Mouse (Mus musculus): ENCODE measurements around the gene Btf3l4. TPM values are rescaled to one million over a fixed set of nuclear protein-coding genes. Genes with fewer than 3 reads are reported as not detected.
A peak's percentile ranks its signal among the peaks of the same experiment; 100 is the strongest.

The Btf3l4 gene
- total RNA-seq, 2 experiments from 2014 or later = 94.1 to 117 TPM

DNA sequence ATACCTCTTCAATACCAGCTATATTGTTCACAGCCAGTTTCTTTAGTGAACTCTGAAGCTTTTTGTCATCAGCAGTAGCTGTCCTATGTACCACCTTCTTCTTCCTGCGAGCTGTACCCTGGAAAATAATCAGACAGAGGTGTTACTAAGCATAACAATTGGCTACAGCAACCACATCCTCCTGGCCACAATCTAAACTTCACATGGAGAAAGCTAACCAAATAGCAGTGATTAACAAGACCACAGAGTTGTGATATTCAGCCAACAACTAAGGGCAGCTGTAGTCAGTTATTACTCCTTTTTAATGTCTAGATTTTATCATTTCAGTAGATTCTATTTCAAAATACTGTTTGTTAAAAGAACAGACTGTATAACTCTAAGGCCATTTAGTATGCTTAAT is 7.3 kb downstream of the Btf3l4 start:
- DNase-seq (ENCODE audit: low spot score in 2 of 2) = no peak

DNA sequence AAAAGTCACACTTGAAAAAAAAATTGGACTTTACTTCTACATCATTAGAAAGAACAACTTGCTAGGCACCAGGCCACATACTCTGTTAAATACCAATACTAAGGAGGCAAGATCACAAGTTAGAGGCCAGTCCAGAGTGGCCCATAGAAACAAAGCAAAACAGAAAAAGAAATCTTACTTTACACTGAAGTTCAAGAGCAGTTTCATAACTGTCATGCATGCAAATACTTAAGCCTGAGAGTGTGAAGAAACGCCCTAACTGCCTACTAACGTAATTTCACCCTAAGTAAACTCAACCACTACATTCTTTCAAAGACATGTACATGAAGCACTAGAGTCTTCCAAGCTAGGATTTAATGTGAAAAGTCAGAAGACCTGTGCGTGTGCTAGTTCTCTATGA is 7.7 kb downstream of the Btf3l4 start:
- no peak for DNase-seq (ENCODE audit: low spot score in 2 of 2)

DNA sequence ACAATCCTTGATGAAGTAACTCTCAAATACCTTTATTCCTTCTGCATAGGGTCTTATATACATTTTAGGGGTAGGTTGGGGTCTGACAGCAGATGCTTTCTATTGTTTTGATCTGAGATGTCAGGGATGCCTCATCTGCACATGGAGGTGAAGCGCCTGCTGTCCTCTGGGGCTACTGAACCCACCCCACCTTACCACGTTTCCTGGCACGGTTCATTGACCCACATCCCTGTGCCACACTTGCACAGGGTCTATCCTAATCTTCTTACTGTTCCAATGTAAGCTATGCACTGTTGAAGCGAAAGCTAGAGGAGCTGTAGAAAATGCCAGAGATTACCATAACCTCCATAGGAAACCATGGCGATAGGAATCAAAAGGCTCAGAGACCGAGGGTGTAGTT is 21.9 kb downstream of the Btf3l4 start:
- DNase-seq (ENCODE audit: low spot score in 2 of 2) = no peak

- DNase-seq (ENCODE audit: low spot score in 2 of 2) = no peak
Observed at GRCm38 (mm10) chr4:108811142-108811541, 22.3 kb downstream of the Btf3l4 start.

DNA sequence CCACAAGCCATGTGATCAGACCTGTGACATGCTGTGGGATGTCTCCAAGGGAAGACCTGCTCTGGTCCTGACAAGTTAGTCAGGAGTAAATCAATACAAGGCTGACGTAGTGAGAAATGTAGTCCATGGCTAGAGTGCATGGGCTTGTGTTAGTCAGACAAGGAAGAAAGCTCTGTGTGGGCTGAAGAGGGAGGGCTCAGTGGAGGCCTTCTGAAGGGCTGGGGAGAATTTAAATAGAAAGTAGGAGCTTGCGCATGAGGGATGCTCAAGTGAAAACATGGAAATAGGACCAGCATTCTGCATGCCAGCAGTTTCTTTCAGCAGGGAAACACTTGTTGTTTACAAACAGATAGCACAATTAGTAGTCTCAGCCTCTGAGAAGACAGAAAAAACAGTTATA is 29.9 kb downstream of the Btf3l4 start:
- DNase-seq (ENCODE audit: low spot score in 2 of 2) = no peak

DNA sequence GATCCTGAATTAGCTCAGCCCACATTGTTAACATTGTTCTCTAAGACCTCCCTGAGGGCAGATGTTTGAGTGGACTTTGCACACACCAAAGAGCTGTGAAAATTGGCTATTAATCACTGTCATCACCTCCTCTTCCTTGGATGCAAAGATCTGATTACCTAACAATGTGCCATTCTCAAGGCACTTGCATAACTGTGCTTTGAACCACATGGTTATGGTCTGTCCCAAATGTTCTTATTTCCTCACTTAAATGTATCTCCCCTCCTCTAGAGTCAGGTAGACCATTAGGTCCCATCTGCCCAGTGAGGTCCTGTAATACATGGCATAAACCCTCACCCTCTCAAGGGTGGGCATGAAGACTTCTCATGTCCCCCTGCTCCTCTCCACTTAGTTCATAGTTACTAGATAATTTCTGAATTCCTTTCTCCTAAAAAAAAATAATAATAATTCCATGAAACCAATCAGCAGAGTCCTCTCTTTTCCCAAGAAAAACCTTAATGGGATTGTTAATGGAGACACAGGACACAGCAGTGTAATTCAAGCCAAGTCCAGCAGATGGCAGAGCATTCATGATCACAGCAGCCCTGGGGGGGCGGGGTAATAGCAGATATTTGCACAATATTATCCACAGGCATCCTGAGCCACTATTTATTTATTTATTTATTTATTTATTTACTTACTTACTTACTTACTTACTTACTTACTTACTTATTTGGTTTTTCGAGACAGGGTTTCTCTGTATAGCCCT is 35.2 kb downstream of the Btf3l4 start:
- DNase-seq (ENCODE audit: low spot score in 2 of 2) = peak; percentile 81

- DNase-seq (ENCODE audit: low spot score in 2 of 2) = no peak
Observed at GRCm38 (mm10) chr4:108796701-108797100, 36.7 kb downstream of the Btf3l4 start.

DNA sequence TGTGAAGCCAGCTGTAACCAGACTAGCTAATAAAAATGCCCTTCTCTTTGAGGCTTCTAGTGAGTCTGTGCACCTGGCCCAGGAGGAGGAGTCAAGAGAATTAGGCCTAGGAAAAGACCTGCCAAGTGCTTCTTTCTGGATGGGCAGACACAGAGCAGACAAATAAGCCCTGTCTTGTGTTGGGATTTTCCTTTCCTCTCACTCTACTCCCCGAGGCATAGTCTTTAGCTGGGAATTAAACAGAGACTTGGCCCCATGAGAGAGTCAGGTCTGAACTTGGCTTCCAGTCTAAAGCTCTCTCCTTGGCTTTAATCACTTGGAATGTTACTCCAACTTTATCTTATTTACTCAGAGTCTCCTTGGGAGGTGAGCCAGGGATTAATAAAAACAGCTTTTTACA is 39.5 kb downstream of the Btf3l4 start:
- DNase-seq (ENCODE audit: low spot score in 2 of 2) = no peak

DNA sequence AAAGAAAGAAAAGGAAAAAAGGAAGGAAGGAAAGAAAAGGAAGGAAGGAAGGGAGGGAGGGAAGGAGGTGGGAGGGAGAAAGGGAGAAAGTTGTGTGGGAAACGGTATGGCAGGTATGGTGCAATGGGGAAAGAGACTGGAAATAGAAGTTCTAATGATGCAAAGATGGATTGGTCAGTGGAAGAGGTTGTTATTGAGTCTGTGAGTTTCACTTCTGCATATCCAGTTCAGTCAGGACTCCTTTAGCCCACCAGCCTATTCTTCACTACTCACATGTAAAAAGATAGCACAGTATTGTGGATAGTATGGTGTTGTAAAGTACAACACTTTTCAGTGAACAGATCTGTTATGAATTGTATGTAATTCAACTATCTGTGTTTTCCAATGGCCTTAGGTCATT is 42.9 kb downstream of the Btf3l4 start:
- DNase-seq (ENCODE audit: low spot score in 2 of 2) = no peak

DNA sequence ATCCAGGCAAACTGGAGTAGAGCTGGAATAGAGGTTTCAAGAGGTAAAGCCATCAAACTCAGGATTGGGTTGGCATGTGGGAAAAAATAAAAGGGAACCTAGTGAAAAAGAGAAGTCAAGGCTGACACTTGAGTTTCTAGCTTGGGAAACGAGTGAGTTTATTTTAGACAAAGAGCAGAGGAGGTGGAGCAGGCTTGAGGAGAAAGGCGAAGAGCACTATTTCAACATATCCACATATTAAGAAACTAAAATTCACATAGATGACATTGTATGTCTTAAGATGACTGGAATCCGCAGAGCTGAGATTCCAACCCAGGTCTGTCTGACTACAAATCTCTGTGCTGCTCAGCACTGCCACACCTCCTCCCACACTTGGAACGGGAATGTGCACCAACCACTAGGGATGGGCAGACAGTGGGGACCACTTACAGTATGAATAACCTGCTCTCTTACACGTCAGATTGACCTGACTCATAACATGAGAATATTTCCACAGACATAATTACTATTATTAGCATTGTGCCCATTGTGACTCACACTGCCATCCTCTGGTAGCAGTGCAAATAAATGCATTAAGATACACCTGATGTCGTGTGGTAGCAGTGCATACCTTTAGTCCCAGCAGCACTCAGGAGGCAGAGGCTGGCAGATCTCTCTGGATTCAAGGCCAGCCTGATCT is 44.0 kb downstream of the Btf3l4 start:
- DNase-seq (ENCODE audit: low spot score in 2 of 2) = no peak

DNA sequence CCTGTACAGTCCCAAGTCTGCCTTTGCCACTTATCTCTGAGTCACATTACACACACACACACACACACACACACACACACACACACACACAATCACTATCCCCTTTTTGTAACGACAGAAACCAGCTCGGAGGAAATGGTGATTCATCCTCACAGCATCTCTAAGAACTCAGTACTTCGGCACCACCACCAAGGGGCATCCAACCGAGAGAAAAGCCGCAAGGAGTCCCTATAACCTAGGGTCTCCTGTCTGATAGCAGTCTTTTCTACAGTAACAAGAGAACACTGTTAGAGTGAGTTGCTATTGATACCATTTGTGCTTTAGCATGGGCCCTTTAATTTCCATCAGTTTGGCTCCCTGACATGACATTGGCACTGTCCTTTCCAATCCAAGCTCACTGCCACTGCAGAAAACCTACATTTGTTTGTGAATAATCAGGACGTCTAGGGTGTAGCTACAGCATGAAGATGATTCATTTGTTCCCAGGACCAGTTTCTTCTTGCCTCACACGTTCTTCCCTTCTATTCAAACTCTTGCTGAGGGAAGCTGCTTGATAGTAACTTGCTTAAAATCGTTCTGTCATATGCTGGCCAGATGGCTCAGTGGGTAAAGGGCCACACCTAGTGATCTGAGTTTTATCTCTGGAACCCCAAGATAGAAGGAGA is 50.9 kb downstream of the Btf3l4 start:
- DNase-seq (ENCODE audit: low spot score in 2 of 2) = peak in 1 of 2 experiments; percentile 9

GRCm38 (mm10) chr4:108781596-108781995 is 51.8 kb downstream of the Btf3l4 start:
- no peak for DNase-seq (ENCODE audit: low spot score in 2 of 2)

DNA sequence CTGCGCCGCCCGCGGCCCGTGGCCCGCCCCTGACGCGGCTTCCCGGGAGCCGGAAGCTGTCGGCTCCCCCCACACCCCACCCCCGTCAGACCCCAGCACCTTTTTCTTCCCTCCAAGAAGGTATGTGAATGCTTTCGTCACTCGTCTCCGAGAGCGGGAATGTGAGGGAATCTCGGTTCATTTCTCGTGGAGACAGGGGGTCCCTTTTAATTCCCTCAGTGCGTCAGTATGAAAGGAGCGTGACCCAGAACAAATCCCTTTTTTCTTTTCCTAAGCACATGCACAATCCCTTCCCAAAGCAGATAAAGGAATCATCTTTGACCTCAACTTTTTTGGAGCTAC is 52.6 kb downstream of the Btf3l4 start:
- DNase-seq (ENCODE audit: low spot score in 2 of 2) = no peak

DNA sequence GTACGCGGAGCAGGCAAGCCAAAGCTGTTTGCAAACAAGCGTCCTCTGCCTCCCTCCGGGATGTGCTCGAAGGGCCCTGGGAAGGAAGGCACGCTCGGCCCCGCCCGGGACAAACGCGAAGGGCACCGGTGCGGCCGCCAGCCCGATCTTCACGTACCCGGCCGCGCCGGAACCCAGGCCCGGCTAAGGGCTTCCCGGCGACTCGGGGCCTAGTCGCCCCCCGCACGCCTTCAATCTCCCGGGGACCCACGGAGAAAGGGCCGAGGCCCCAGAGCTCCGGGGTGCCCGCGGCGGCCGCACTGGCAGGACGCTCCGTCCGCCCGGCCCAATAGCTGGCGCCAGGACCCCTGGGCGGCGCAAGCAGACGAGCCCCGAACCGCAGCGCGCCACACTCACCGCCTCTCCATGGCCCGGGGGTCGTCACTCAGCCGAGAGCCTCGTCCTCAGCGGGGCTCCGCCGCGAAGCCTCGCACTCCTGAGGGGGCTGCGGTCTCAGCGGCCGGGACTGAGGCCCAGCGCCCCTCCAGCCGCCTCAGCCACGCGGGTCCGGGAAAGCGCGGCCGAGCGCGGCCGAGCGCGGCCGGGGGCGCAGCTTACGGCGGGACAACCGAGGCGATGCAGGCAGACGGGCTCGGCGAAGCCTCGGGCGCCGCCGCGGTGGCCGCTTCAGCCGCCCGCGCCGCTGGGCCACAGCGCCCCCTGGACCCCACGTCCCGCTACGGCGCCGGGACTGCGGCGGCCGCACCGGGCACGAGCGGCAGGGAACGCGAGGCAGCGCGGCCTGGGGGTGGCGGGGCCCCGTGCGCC is 53.2 kb downstream of the Btf3l4 start, which contains the start of gene Zfyve9:
Gene Zfyve9, minus strand, starts transcription at position 742 of the 807 bp plus-strand sequence.
- peak; percentile 81 to 90 for DNase-seq (ENCODE audit: low spot score in 2 of 2)

- no peak for DNase-seq (ENCODE audit: low spot score in 2 of 2)
Observed at GRCm38 (mm10) chr4:108779763-108780056, 53.7 kb downstream of the Btf3l4 start.

DNA sequence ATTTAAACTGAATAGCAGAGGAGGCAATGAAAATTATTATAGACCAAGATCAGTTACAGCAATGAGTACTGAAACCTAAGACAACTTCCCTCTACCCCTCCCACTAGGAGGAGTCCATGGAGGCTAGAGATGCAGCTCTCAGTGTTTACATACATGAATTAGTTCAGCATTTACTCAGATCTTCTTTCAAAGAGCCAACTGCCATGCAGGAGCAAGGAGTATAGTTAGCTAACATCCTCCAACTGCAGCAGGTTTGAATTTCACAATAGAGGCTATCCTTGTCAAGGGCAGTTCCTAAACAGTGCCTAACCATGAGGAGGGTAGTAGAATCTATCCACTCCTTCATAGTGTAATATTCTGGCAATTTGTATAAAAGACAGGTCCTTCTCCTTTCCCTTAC is 64.9 kb downstream of the Btf3l4 start:
- DNase-seq (ENCODE audit: low spot score in 2 of 2) = no peak

Other genes with a start within 250 kb of the Btf3l4 start
- 10 to 100 TPM; 29.4 to 40.1 TPM for gene Cc2d1b, start 213.7 kb downstream of the Btf3l4 start, total RNA-seq (2021)
- gene 3110021N24Rik, start 114.0 kb downstream of the Btf3l4 start, total RNA-seq (2021) = 1 to 10 TPM; 1.0 TPM
- 10 to 100 TPM; 45.4 to 45.6 TPM for gene Zfyve9, start 52.8 kb downstream of the Btf3l4 start, total RNA-seq (2021)
- 10 to 100 TPM; 45.2 to 45.9 TPM for gene Txndc12, start 987 bp upstream of the Btf3l4 start, total RNA-seq (2021)
- 10 to 100 TPM; 17.8 to 20.6 TPM for gene Kti12, start 14.2 kb upstream of the Btf3l4 start, total RNA-seq (2021)
- gene A730015C16Rik, start 15.0 kb upstream of the Btf3l4 start, total RNA-seq (2021) = under 1 TPM in 1 of 2 experiments, not detected in 1; 0.36 TPM
- 10 to 100 TPM; 85.5 to 89.5 TPM for gene Rab3b, start 45.4 kb upstream of the Btf3l4 start, total RNA-seq (2021)
- 100 to 1,000 TPM; 137 to 141 TPM for gene Nrd1, start 167.0 kb upstream of the Btf3l4 start, total RNA-seq (2021)